Mouse (Mus musculus) liver, embryonic 14.5 days (tissue): ENCODE measurements around the gene Gon7.

ENCODE experiments used
- CTCF ChIP-seq: IDR thresholded peaks from 2 replicates; pipeline ENCODE4 v1.5.1; 2016; ENCODE audit warnings: antibody characterized with exemption, low read depth, control low read depth
- EP300 ChIP-seq: IDR thresholded peaks from 2 replicates; pipeline ENCODE4 v1.6.1; 2016; ENCODE audit warnings: antibody characterized with exemption, low read depth

DNA sequence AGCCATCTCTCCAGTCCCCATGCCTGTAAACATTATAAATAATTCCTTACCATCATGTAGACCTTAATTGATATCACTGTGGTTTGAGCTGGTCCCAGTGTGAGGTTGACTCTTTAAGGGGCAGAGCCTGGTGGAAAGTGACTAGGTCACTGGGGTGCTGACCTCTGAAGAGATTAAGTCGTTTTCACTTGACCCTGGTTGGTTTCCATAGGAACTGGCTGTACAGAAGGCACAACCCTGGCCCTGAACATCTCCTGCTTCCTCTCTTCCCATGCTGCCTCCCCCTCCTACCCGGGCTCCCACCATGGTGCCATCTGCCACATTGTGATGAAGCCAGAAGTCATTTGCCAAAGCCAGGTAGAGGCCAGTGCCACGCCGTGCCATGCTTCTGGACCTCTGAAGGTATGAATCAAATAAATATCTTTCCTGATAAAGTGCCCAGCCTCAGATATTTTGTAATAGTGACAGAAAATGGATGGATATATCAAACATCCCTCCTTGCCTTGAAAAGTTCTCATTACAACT, 46.7 kb downstream of the Gon7 start:
- TF ChIP-seq CTCF (no peak), EP300 (no peak)
